ENCODE assay signal across 14 mouse cellular contexts in genomic region chr7:31089721-31090120, GRCm38 (mm10). TPM values are rescaled to one million over a fixed set of nuclear protein-coding genes. Genes with fewer than 3 reads are reported as not detected.
DNase-seq lines count a peak whose midpoint lies in the region; ATAC-seq and TF ChIP-seq lines count a peak whose summit lies in the region.
"Had no signal": no experiment of that assay in that cellular context is flagged by ENCODE, and none has a peak within 500 bp of the region (broad histone marks: within the 10 kb centered on the region; RNA-seq: fewer than 3 reads in every experiment).

No protein-coding gene starts in this region.

- no peak overlapping the region for H3K4me3 ChIP-seq in liver, embryonic 16.5 days (ENCODE audit: low read depth, low read length)
- H3K4me3 ChIP-seq in liver, embryonic 12.5 days: no peak overlapping the region
- no peak overlapping the region for H3K4me3 ChIP-seq in bone marrow, adult 2 months (replicated peaks; ENCODE audit: control insufficient read depth, low read depth, low read length)
- H3K4me3 ChIP-seq: limb, embryonic 15.5 days had no signal

- peak; percentile 49 to 58 for DNase-seq in B cell, adult 2 months
- peak; percentile 86 for DNase-seq in naive thymus-derived CD4-positive, alpha-beta T cell, adult 2 months (ENCODE audit: low read depth)
- DNase-seq in gastrocnemius, postnatal 25 days: no peak
- no peak for DNase-seq in frontal cortex, adult 2 months (ENCODE audit: extremely low spot score in 1 of 2, low spot score in 1 of 2)
- DNase-seq: adrenal gland, postnatal 10 days; forebrain, postnatal 0 days; heart, postnatal 36 days; lung, postnatal 14 days; right cerebral cortex, postnatal 14 days had no signal

- H3K27ac ChIP-seq in liver, embryonic 16.5 days (ENCODE audit: low read length): no peak overlapping the region
- no peak overlapping the region for H3K27ac ChIP-seq in liver, embryonic 12.5 days
- peak overlapping the region; percentile 38; the same call in 1 of the 2 replicates for H3K27ac ChIP-seq in bone marrow, adult 2 months (ENCODE audit: control insufficient read depth, insufficient read depth, low read depth, low read length, poor library complexity)
- H3K27ac ChIP-seq: limb, embryonic 15.5 days had no signal

- H3K9ac ChIP-seq in liver, embryonic 16.5 days (ENCODE audit: low read depth, low read length): no peak overlapping the region
- H3K9ac ChIP-seq in liver, embryonic 12.5 days: no peak overlapping the region
- H3K9ac ChIP-seq: forebrain, postnatal 0 days; limb, embryonic 15.5 days had no signal

- H3K9me3 ChIP-seq in liver, embryonic 16.5 days (replicated peaks; ENCODE audit: control insufficient read depth, low read length): no peaks in the 10 kb centered on the region
- no peaks in the 10 kb centered on the region for H3K9me3 ChIP-seq in liver, embryonic 12.5 days (replicated peaks)
- H3K9me3 ChIP-seq: limb, embryonic 15.5 days had no signal

- no peak overlapping the region for H3K4me2 ChIP-seq in liver, embryonic 16.5 days (ENCODE audit: low read depth, low read length)
- H3K4me2 ChIP-seq in liver, embryonic 12.5 days: no peak overlapping the region
- H3K4me2 ChIP-seq: limb, embryonic 15.5 days had no signal

- H3K36me3 ChIP-seq in liver, embryonic 16.5 days (ENCODE audit: control insufficient read depth, insufficient read depth): no peaks in the 10 kb centered on the region
- no peaks in the 10 kb centered on the region for H3K36me3 ChIP-seq in liver, embryonic 12.5 days
- H3K36me3 ChIP-seq: limb, embryonic 15.5 days had no signal

- H3K4me1 ChIP-seq in liver, embryonic 16.5 days (ENCODE audit: control insufficient read depth, low read depth, low read length): no peaks in the 10 kb centered on the region
- H3K4me1 ChIP-seq in liver, embryonic 12.5 days: no peaks in the 10 kb centered on the region
- H3K4me1 ChIP-seq in bone marrow, adult 2 months (ENCODE audit: control insufficient read depth, insufficient read depth, low read length): peaks cover 1% of the 10 kb centered on the region; the same call in 1 of the 2 replicates

- TF ChIP-seq CTCF in bone marrow, adult 2 months (IDR thresholded peaks at IDR 0.05; ENCODE audit: control insufficient read depth, insufficient read depth, low read length): no peak

- ATAC-seq in liver, embryonic 16.5 days (ENCODE audit: low read depth): 0 out of 2 replicates have a peak, but pooled peaks have one; percentile 27
- no peak for ATAC-seq in liver, embryonic 12.5 days
- ATAC-seq: forebrain, postnatal 0 days; intestine, embryonic 16.5 days had no signal

- WGBS in liver, embryonic 16.5 days (ENCODE audit: insufficient replicate concordance): 19% methylated on average over 2 of the region's 2 CpGs
- WGBS in liver, embryonic 12.5 days (ENCODE audit: insufficient replicate concordance): 19% methylated on average over 2 of the region's 2 CpGs
- 5% methylated on average over 2 of the region's 2 CpGs for whole genome bisulfite sequencing in bone marrow, adult 2 months

- H3K27me3 ChIP-seq in liver, embryonic 16.5 days (ENCODE audit: control insufficient read depth, insufficient read depth, low read depth, low read length): no peaks in the 10 kb centered on the region
- peaks cover 9% of the 10 kb centered on the region; the same call in 1 of the 2 replicates for H3K27me3 ChIP-seq in liver, embryonic 12.5 days (replicated peaks)
- H3K27me3 ChIP-seq: limb, embryonic 15.5 days had no signal

- TF ChIP-seq POLR2A in bone marrow, adult 2 months (IDR thresholded peaks at IDR 0.05; ENCODE audit: borderline replicate concordance, control insufficient read depth, low read depth, low read length): no peak

RNA-seq across cellular contexts. Expression of gene Fxyd3, which starts 13.2 kb away (rescaled TPM):
- polyA plus RNA-seq in liver, embryonic 16.5 days (2015; fragmentation: Nextera tagmentation; extraction: Ambion mirVana): 0.51 and 1.1 TPM in 2 replicates
- 0.67 and 0.86 TPM in 2 replicates for polyA plus RNA-seq in liver, embryonic 12.5 days (2016; fragmentation: Nextera tagmentation; extraction: Ambion mirVana)
- polyA plus RNA-seq in bone marrow, adult 2 months (2011; ENCODE audit: insufficient read depth, insufficient read length, low replicate concordance, missing spikeins): not detected in 2 replicates
- total RNA-seq in gastrocnemius, postnatal 25 days (2021): 1 to 10 TPM; 1.7 to 3.2 TPM
- polyA plus RNA-seq in frontal cortex, adult 2 months (2012; rRNA removed): 1.8 and 2.6 TPM in 2 replicates
- total RNA-seq: forebrain, postnatal 0 days had no signal
- polyA plus RNA-seq: forebrain, postnatal 0 days had no signal

RNA-seq across cellular contexts. Expression of gene Hpn, which starts 25.4 kb away (rescaled TPM):
- polyA plus RNA-seq in liver, embryonic 16.5 days (2015; fragmentation: Nextera tagmentation; extraction: Ambion mirVana): 129 and 145 TPM in 2 replicates
- 33.2 and 36.2 TPM in 2 replicates for polyA plus RNA-seq in liver, embryonic 12.5 days (2016; fragmentation: Nextera tagmentation; extraction: Ambion mirVana)
- polyA plus RNA-seq in bone marrow, adult 2 months (2011; ENCODE audit: insufficient read depth, insufficient read length, low replicate concordance, missing spikeins): 38.2 and 59.6 TPM in 2 replicates
- total RNA-seq in gastrocnemius, postnatal 25 days (2021): 10 to 100 TPM; 15.5 to 17.3 TPM
- 3.3 and 4.0 TPM in 2 replicates for polyA plus RNA-seq in frontal cortex, adult 2 months (2012; rRNA removed)

RNA-seq across cellular contexts. Expression of gene Lgi4, which starts 30.6 kb away (rescaled TPM):
- 0.02 and 0.12 TPM in 2 replicates for polyA plus RNA-seq in liver, embryonic 16.5 days (2015; fragmentation: Nextera tagmentation; extraction: Ambion mirVana)
- polyA plus RNA-seq in liver, embryonic 12.5 days (2016; fragmentation: Nextera tagmentation; extraction: Ambion mirVana): 0.06 and 0.19 TPM in 2 replicates
- polyA plus RNA-seq in bone marrow, adult 2 months (2011; ENCODE audit: insufficient read depth, insufficient read length, low replicate concordance, missing spikeins): 0.23 and 2.3 TPM in 2 replicates
- 1 to 10 TPM; 4.1 to 5.4 TPM for total RNA-seq in gastrocnemius, postnatal 25 days (2021)
- polyA plus RNA-seq in frontal cortex, adult 2 months (2012; rRNA removed): 28.1 and 31.7 TPM in 2 replicates

RNA-seq across cellular contexts. Expression of gene Fxyd1, which starts 32.7 kb away (rescaled TPM):
- polyA plus RNA-seq in liver, embryonic 16.5 days (2015; fragmentation: Nextera tagmentation; extraction: Ambion mirVana): 120 and 130 TPM in 2 replicates
- polyA plus RNA-seq in liver, embryonic 12.5 days (2016; fragmentation: Nextera tagmentation; extraction: Ambion mirVana): 28.2 and 28.3 TPM in 2 replicates
- polyA plus RNA-seq in bone marrow, adult 2 months (2011; ENCODE audit: insufficient read depth, insufficient read length, low replicate concordance, missing spikeins): 7.8 and 16.2 TPM in 2 replicates
- 1,000 to 10,000 TPM; 1,050 to 1,262 TPM for total RNA-seq in gastrocnemius, postnatal 25 days (2021)
- 127 and 169 TPM in 2 replicates for polyA plus RNA-seq in frontal cortex, adult 2 months (2012; rRNA removed)

RNA-seq across cellular contexts. Expression of gene Scn1b, which starts 37.1 kb away (rescaled TPM):
- polyA plus RNA-seq in liver, embryonic 16.5 days (2015; fragmentation: Nextera tagmentation; extraction: Ambion mirVana): 0.75 and 0.76 TPM in 2 replicates
- 0.97 and 1.2 TPM in 2 replicates for polyA plus RNA-seq in liver, embryonic 12.5 days (2016; fragmentation: Nextera tagmentation; extraction: Ambion mirVana)
- 4.3 and 6.2 TPM in 2 replicates for polyA plus RNA-seq in bone marrow, adult 2 months (2011; ENCODE audit: insufficient read depth, insufficient read length, low replicate concordance, missing spikeins)
- 100 to 1,000 TPM; 787 to 821 TPM for total RNA-seq in gastrocnemius, postnatal 25 days (2021)
- polyA plus RNA-seq in frontal cortex, adult 2 months (2012; rRNA removed): 627 and 752 TPM in 2 replicates

Comparison
In these comparisons a context has a peak if more than half of its experiments do, and no peak if none do; other contexts are left out.
1. DNase-seq: peak in B cell, adult 2 months (2 of 2) and naive thymus-derived CD4-positive, alpha-beta T cell, adult 2 months (single experiment); none in gastrocnemius, postnatal 25 days (single experiment) and frontal cortex, adult 2 months (0 of 2).